Mouse (Mus musculus) neural tube, embryonic 12.5 days (tissue): ENCODE measurements at regions not wholly inside any gene's neighbourhood (a gene's known extent, or its start where the extent isn't known, plus 50 kb on each side); places are given as distances from the start of the nearest gene placed in this dataset.

Experiments used
- ATAC-seq: fragments of 200-750 bp; cut with Nextera tagmentation; 2 replicates; pipeline ENCODE4 v1.8.0; 2017; ENCODE audit warnings: low read depth, mild to moderate bottlenecking, moderate TSS enrichment, moderate library complexity; ENCODE audit not compliant: low FRiP score
- H3K27ac ChIP-seq: fragments of 300-500 bp; sonication (generic); 2 replicates; pipeline ENCODE4 v1.5.1; 2016
- H3K27me3 ChIP-seq: fragments of 300-500 bp; sonication (generic); replicated peaks from 2 replicates; pipeline ENCODE4 v1.6.1; 2016; ENCODE audit warnings: mild to moderate bottlenecking
- H3K36me3 ChIP-seq: fragments of 300-500 bp; sonication (generic); 2 replicates; pipeline ENCODE4 v1.6.1; 2016; ENCODE audit warnings: mild to moderate bottlenecking
- H3K4me1 ChIP-seq: fragments of 300-500 bp; sonication (generic); 2 replicates; pipeline ENCODE4 v1.6.1; 2016
- H3K4me2 ChIP-seq: fragments of 300-500 bp; sonication (generic); replicated peaks from 2 replicates; pipeline ENCODE4 v1.6.1; 2016; ENCODE audit warnings: mild to moderate bottlenecking
- H3K4me3 ChIP-seq: fragments of 300-500 bp; sonication (generic); 2 replicates; pipeline ENCODE4 v1.5.1; 2016
- H3K9ac ChIP-seq: fragments of 300-500 bp; sonication (generic); 2 replicates; pipeline ENCODE4 v1.6.1; 2016; ENCODE audit warnings: mild to moderate bottlenecking
- H3K9me3 ChIP-seq: fragments of 300-500 bp; sonication (generic); 2 replicates; pipeline ENCODE4 v1.6.1; 2016; ENCODE audit warnings: mild to moderate bottlenecking
- WGBS: fragments of 180-500 bp; shearing (Covaris S2); methylation state at CpG from one replicate; pipeline ENCODE4 v1.1.7; 2016; 5-methylcytosine and 5-hydroxymethylcytosine counted together

- Histone ChIP-seq H3K4me3 (no peak overlapping the region), H3K9me3 (no peaks in the 10 kb centered on the region), H3K36me3 (no peaks in the 10 kb centered on the region), H3K27ac (no peak overlapping the region), H3K9ac (no peak overlapping the region), H3K4me2 (no peak overlapping the region), H3K4me1 (no peaks in the 10 kb centered on the region), H3K27me3 (no peaks in the 10 kb centered on the region)
- WGBS: 82% methylated on average over 3 of the region's 3 CpGs
- ATAC-seq: no peak
Measured at GRCm38 (mm10) chr4:33745180-33745579, 179.2 kb upstream of the Cnr1 start.

DNA sequence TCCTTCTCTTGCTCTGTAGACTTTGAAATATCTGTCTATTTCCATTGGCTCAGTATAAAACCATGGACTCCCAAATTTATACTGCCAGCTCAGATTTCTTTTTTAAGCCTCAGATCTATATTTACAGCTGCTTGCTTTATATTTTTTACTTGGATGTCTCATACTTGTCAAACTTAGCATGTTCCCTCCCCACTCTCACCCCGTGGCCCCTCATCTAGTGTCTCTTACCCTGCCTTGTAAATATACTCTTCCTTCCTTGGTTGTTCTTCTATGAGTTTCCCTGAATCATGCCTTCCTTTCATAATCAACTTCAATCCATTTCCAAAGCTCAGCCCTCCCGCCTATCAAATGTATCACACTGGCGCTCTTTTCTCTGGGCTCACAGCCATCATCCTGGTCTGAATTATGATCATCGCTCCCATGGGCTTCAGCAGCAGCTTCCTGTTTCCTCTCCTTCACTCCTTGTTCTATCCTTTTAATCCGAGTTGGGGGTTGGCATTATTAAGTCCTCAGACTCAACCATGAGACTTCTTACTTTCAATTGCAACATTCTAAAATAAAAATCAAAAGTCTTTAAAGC is 177.0 kb upstream of the Cnr1 start:
- WGBS: 86% methylated on average over 5 of the region's 5 CpGs
- H3K4me3 ChIP-seq: no peak overlapping the region
- no peaks in the 10 kb centered on the region for H3K4me1 ChIP-seq
- H3K9ac ChIP-seq: no peak overlapping the region
- H3K4me2 ChIP-seq: no peak overlapping the region
- H3K9me3 ChIP-seq: no peaks in the 10 kb centered on the region
- H3K27ac ChIP-seq: no peak overlapping the region
- no peaks in the 10 kb centered on the region for H3K36me3 ChIP-seq
- H3K27me3 ChIP-seq: no peaks in the 10 kb centered on the region
- no peak for ATAC-seq

GRCm38 (mm10) chr4:33767721-33768120 is 156.7 kb upstream of the Cnr1 start:
- Histone ChIP-seq H3K27ac (no peak overlapping the region), H3K9ac (no peak overlapping the region), H3K9me3 (no peaks in the 10 kb centered on the region), H3K4me2 (no peak overlapping the region), H3K4me1 (no peaks in the 10 kb centered on the region), H3K27me3 (no peaks in the 10 kb centered on the region), H3K4me3 (no peak overlapping the region), H3K36me3 (no peaks in the 10 kb centered on the region)
- 26% methylated on average over 2 of the region's 2 CpGs for WGBS
- ATAC-seq: no peak

GRCm38 (mm10) chr4:33786027-33786426 is 138.4 kb upstream of the Cnr1 start:
- WGBS: 89% methylated on average over 4 of the region's 4 CpGs
- no peak overlapping the region for H3K27ac ChIP-seq
- no peaks in the 10 kb centered on the region for H3K9me3 ChIP-seq
- no peak overlapping the region for H3K9ac ChIP-seq
- no peak for ATAC-seq
- H3K27me3 ChIP-seq: no peaks in the 10 kb centered on the region
- H3K36me3 ChIP-seq: no peaks in the 10 kb centered on the region
- H3K4me3 ChIP-seq: no peak overlapping the region
- H3K4me1 ChIP-seq: no peaks in the 10 kb centered on the region
- no peak overlapping the region for H3K4me2 ChIP-seq

- no peaks in the 10 kb centered on the region for H3K9me3 ChIP-seq
- no peak for ATAC-seq
- no peaks in the 10 kb centered on the region for H3K36me3 ChIP-seq
- no peak overlapping the region for H3K9ac ChIP-seq
- no peak overlapping the region for H3K27ac ChIP-seq
- no peaks in the 10 kb centered on the region for H3K4me1 ChIP-seq
- 91% methylated on average over 4 of the region's 4 CpGs for WGBS
- no peaks in the 10 kb centered on the region for H3K27me3 ChIP-seq
- H3K4me3 ChIP-seq: no peak overlapping the region
- no peak overlapping the region for H3K4me2 ChIP-seq
Measured at GRCm38 (mm10) chr4:33786958-33787357, 137.4 kb upstream of the Cnr1 start.

GRCm38 (mm10) chr4:33793398-33793797 is 131.0 kb upstream of the Cnr1 start:
- no peaks in the 10 kb centered on the region for H3K36me3 ChIP-seq
- no peak overlapping the region for H3K4me2 ChIP-seq
- no peaks in the 10 kb centered on the region for H3K4me1 ChIP-seq
- no peaks in the 10 kb centered on the region for H3K9me3 ChIP-seq
- H3K27me3 ChIP-seq: no peaks in the 10 kb centered on the region
- no peak overlapping the region for H3K27ac ChIP-seq
- WGBS: 84% methylated on average over 8 of the region's 8 CpGs
- no peak for ATAC-seq
- H3K9ac ChIP-seq: no peak overlapping the region
- no peak overlapping the region for H3K4me3 ChIP-seq

DNA sequence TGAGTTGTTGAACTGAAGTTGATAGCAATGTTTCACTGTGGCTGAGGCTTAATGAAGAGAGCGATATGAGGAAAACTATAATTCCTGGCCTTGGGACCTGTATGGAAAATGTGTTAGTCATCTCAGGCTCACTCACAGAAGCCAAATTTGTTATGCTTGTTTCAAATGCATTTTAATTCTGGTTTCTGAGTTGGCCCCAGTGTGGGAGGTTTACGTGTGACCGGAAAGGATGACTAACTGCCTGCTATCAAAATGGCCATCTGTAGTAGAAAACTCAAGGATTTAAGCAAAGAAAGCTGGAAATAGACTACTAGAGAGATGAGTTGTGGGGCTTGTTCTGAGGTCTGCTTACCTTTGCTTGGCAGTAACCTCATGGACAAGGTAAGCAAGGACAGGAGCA is 128.9 kb upstream of the Cnr1 start:
- Histone ChIP-seq H3K4me3 (no peak overlapping the region), H3K4me2 (no peak overlapping the region), H3K4me1 (no peaks in the 10 kb centered on the region), H3K27ac (no peak overlapping the region), H3K36me3 (no peaks in the 10 kb centered on the region), H3K9me3 (no peaks in the 10 kb centered on the region), H3K27me3 (no peaks in the 10 kb centered on the region), H3K9ac (no peak overlapping the region)
- ATAC-seq: no peak
- WGBS: 96% methylated on average over 3 of the region's 3 CpGs

- Histone ChIP-seq H3K4me3 (no peak overlapping the region), H3K9me3 (no peaks in the 10 kb centered on the region), H3K36me3 (no peaks in the 10 kb centered on the region), H3K27me3 (no peaks in the 10 kb centered on the region), H3K4me1 (no peaks in the 10 kb centered on the region), H3K4me2 (no peak overlapping the region), H3K9ac (no peak overlapping the region), H3K27ac (no peak overlapping the region)
- no peak for ATAC-seq
- WGBS: 88% methylated on average over 4 of the region's 4 CpGs
Measured at GRCm38 (mm10) chr4:33797964-33798363, 126.4 kb upstream of the Cnr1 start.

DNA sequence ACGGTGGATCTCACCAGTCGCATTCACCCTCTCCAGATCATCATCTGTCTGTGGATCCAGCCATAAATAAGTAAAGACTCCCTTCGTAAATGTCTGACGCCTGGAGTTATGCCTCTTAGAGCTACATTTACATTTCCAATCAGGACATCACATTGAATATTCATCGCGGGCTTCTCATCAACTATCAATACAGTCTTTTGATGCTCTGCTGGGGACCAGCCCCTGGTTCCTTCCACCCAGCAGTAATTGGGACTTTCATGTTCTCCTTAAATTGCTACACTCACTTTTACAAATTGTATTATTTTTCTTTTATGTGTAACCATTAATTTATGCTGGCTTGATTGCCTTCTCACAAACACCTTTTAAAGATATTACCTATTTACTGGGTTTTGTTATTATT is 125.7 kb upstream of the Cnr1 start:
- Histone ChIP-seq H3K9me3 (no peaks in the 10 kb centered on the region), H3K27me3 (no peaks in the 10 kb centered on the region), H3K4me2 (no peak overlapping the region), H3K27ac (no peak overlapping the region), H3K36me3 (no peaks in the 10 kb centered on the region), H3K9ac (no peak overlapping the region), H3K4me3 (no peak overlapping the region), H3K4me1 (no peaks in the 10 kb centered on the region)
- 58% methylated on average over 6 of the region's 6 CpGs for WGBS
- ATAC-seq: no peak

- Histone ChIP-seq H3K4me3 (no peak overlapping the region), H3K27me3 (no peaks in the 10 kb centered on the region), H3K36me3 (no peaks in the 10 kb centered on the region), H3K9me3 (no peaks in the 10 kb centered on the region), H3K4me2 (no peak overlapping the region), H3K4me1 (no peaks in the 10 kb centered on the region), H3K9ac (no peak overlapping the region), H3K27ac (no peak overlapping the region)
- 38% methylated on average over 6 of the region's 6 CpGs for WGBS
- ATAC-seq: no peak
Measured at GRCm38 (mm10) chr4:33799110-33799509, 125.3 kb upstream of the Cnr1 start.

- H3K4me1 ChIP-seq: no peaks in the 10 kb centered on the region
- 67% methylated on average over 1 of the region's 1 CpGs for WGBS
- ATAC-seq: no peak
Measured at GRCm38 (mm10) chr4:33799831-33800230, 124.6 kb upstream of the Cnr1 start.

DNA sequence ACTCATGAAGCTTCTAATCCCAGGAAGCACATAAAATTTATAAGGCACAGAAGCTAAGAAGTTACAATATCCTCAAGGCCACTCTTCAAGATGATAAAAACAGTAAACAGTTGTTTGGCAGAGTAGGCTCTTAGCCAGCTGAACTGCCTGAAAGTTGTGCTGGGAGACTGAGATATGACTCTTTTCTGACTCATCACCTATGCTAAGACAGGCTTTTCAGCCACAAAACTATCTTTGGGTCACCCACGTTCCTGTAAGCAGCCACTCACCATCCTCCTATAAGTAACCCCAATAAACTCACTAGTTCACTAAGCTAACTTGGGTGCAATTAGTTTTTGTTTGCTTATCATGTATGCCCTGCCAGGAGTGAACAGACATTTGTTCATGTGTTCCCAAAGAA is 112.1 kb upstream of the Cnr1 start:
- no peaks in the 10 kb centered on the region for H3K9me3 ChIP-seq
- no peaks in the 10 kb centered on the region for H3K36me3 ChIP-seq
- ATAC-seq: no peak
- no peak overlapping the region for H3K9ac ChIP-seq
- no peaks in the 10 kb centered on the region for H3K27me3 ChIP-seq
- WGBS: 74% methylated on average over 1 of the region's 1 CpGs
- no peaks in the 10 kb centered on the region for H3K4me1 ChIP-seq
- H3K4me3 ChIP-seq: no peak overlapping the region
- no peak overlapping the region for H3K4me2 ChIP-seq
- no peak overlapping the region for H3K27ac ChIP-seq

More at GRCm38 (mm10) chr4:33799831-33800230, 124.6 kb upstream of the Cnr1 start:
- no peak overlapping the region for H3K4me2 ChIP-seq
- H3K9me3 ChIP-seq: no peaks in the 10 kb centered on the region
- no peak overlapping the region for H3K9ac ChIP-seq
- H3K27ac ChIP-seq: no peak overlapping the region
- H3K27me3 ChIP-seq: no peaks in the 10 kb centered on the region
- no peak overlapping the region for H3K4me3 ChIP-seq
- H3K36me3 ChIP-seq: no peaks in the 10 kb centered on the region

DNA sequence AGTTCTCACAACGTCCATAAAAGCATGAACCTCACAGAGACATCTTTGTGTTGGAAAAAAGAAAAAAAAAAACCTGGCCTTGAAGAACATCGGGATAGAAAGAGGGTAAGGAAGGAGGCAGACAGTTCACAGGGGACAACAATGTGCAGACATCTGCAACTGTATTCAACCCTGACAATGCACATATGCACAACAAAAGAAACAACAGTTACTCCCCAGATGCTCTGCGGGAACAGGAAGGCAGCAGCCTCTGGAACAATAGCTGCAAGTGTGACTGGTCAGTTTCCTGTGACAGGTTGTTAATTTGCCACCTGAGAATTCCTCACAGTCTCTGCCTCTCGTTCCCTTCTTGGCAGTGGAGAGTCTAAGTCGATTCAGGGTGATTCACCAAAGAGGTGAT is 100.5 kb upstream of the Cnr1 start:
- H3K36me3 ChIP-seq: no peaks in the 10 kb centered on the region
- H3K4me1 ChIP-seq: peaks cover 5% of the 10 kb centered on the region
- H3K4me2 ChIP-seq: no peak overlapping the region
- H3K4me3 ChIP-seq: no peak overlapping the region
- no peak overlapping the region for H3K27ac ChIP-seq
- H3K9me3 ChIP-seq: no peaks in the 10 kb centered on the region
- no peak overlapping the region for H3K9ac ChIP-seq
- ATAC-seq: no peak
- no peaks in the 10 kb centered on the region for H3K27me3 ChIP-seq
- WGBS: 1% methylated on average over 5 of the region's 5 CpGs
